Comparison of ENCODE assay signal across 23 mouse cellular contexts in genomic region chr12:16557271-16557670, GRCm38 (mm10). TPM values are rescaled to one million over a fixed set of nuclear protein-coding genes. Genes with fewer than 3 reads are reported as not detected.
DNase-seq lines count a peak whose midpoint lies in the region; ATAC-seq and TF ChIP-seq lines count a peak whose summit lies in the region.
"Had no signal": no experiment of that assay in that cellular context is flagged by ENCODE, and none has a peak within 500 bp of the region (broad histone marks: within the 10 kb centered on the region; RNA-seq: fewer than 3 reads in every experiment).

No protein-coding gene starts in this region.

- H3K4me3 ChIP-seq in forebrain, embryonic 13.5 days: no peak overlapping the region
- H3K4me3 ChIP-seq in forebrain, embryonic 11.5 days (ENCODE audit: low read depth, low read length): no peak overlapping the region
- no peak overlapping the region for H3K4me3 ChIP-seq in embryonic fibroblast, embryonic 13.5 days (ENCODE audit: insufficient read depth, low read length)
- no peak overlapping the region for H3K4me3 ChIP-seq in limb, embryonic 15.5 days
- H3K4me3 ChIP-seq: heart, embryonic 13.5 days; hindbrain, embryonic 13.5 days; intestine, embryonic 15.5 days had no signal

- H3K4me2 ChIP-seq in forebrain, embryonic 13.5 days: no peak overlapping the region
- H3K4me2 ChIP-seq in forebrain, embryonic 11.5 days (ENCODE audit: low read depth, low read length, severe bottlenecking): no peak overlapping the region
- H3K4me2 ChIP-seq in limb, embryonic 15.5 days: no peak overlapping the region
- H3K4me2 ChIP-seq: heart, embryonic 13.5 days; hindbrain, embryonic 13.5 days; intestine, embryonic 15.5 days; liver, embryonic 11.5 days had no signal

- WGBS in forebrain, embryonic 13.5 days: 38% methylated on average over 4 of the region's 4 CpGs
- 56% methylated on average over 4 of the region's 4 CpGs for WGBS in forebrain, embryonic 11.5 days
- 11% methylated on average over 4 of the region's 4 CpGs for WGBS in limb, embryonic 15.5 days

- peaks cover 56% of the 10 kb centered on the region for H3K36me3 ChIP-seq in forebrain, embryonic 13.5 days (ENCODE audit: poor library complexity, severe bottlenecking)
- H3K36me3 ChIP-seq in forebrain, embryonic 11.5 days (ENCODE audit: control insufficient read depth, insufficient read depth, low read length): no peaks in the 10 kb centered on the region
- peaks cover 25% of the 10 kb centered on the region for H3K36me3 ChIP-seq in limb, embryonic 15.5 days

- no peaks in the 10 kb centered on the region for H3K9me3 ChIP-seq in forebrain, embryonic 13.5 days (replicated peaks)
- no peaks in the 10 kb centered on the region for H3K9me3 ChIP-seq in forebrain, embryonic 11.5 days (ENCODE audit: control insufficient read depth, low read length)
- no peaks in the 10 kb centered on the region for H3K9me3 ChIP-seq in limb, embryonic 15.5 days
- H3K9me3 ChIP-seq: heart, embryonic 13.5 days; hindbrain, embryonic 13.5 days; intestine, embryonic 15.5 days had no signal

- intact Hi-C loops in left cerebral cortex, postnatal 4 days (cut with DNase I): no loop called here

- no peak for DNase-seq in forebrain, embryonic 11.5 days (ENCODE audit: low spot score)
- DNase-seq in left cerebral cortex, postnatal 4 days: peak; percentile 58
- no peak for DNase-seq in left cerebral cortex, adult 11 months (ENCODE audit: low spot score)
- DNase-seq in adipocyte (ENCODE audit: low spot score): no peak
- DNase-seq: adrenal gland, adult 8-10 months; cerebellum, adult 9-10 months; gastrocnemius, postnatal 14 days; heart, adult 18-20 months; heart, postnatal 14 days; kidney, adult 9 months; kidney, postnatal 14 days; liver, postnatal 0 days had no signal

- no peak for TF ChIP-seq POLR2A in embryonic fibroblast, embryonic 13.5 days (IDR thresholded peaks at IDR 0.05; ENCODE audit: low read depth, low read length)

- ATAC-seq in forebrain, embryonic 13.5 days: peak; percentile 25; the same call in 1 of the 2 replicates
- no peak for ATAC-seq in forebrain, embryonic 11.5 days (replicated peaks; ENCODE audit: low FRiP score)
- peak; percentile 64; the same call in 1 of the 2 replicates for ATAC-seq in limb, embryonic 15.5 days (ENCODE audit: insufficient number of reproducible peaks, low FRiP score, low TSS enrichment, low read depth)
- ATAC-seq: intestine, embryonic 15.5 days; liver, postnatal 0 days; lung, postnatal 0 days; midbrain, embryonic 16.5 days; Patski had no signal

- TF ChIP-seq CTCF in embryonic fibroblast, embryonic 13.5 days (IDR thresholded peaks at IDR 0.05; ENCODE audit: borderline replicate concordance, insufficient read depth, low read length): no peak

- H3K9ac ChIP-seq in forebrain, embryonic 13.5 days: no peak overlapping the region
- H3K9ac ChIP-seq in forebrain, embryonic 11.5 days (ENCODE audit: low read length): no peak overlapping the region
- H3K9ac ChIP-seq in limb, embryonic 15.5 days: no peak overlapping the region
- H3K9ac ChIP-seq: heart, embryonic 13.5 days; hindbrain, embryonic 13.5 days; intestine, embryonic 15.5 days; liver, postnatal 0 days had no signal

- H3K27me3 ChIP-seq in forebrain, embryonic 13.5 days: no peaks in the 10 kb centered on the region
- no peaks in the 10 kb centered on the region for H3K27me3 ChIP-seq in forebrain, embryonic 11.5 days (ENCODE audit: control insufficient read depth, insufficient read depth, low read length)
- no peaks in the 10 kb centered on the region for H3K27me3 ChIP-seq in limb, embryonic 15.5 days
- H3K27me3 ChIP-seq: heart, embryonic 13.5 days; hindbrain, embryonic 13.5 days; intestine, embryonic 15.5 days; Patski had no signal

- H3K27ac ChIP-seq in forebrain, embryonic 13.5 days: no peak overlapping the region
- no peak overlapping the region for H3K27ac ChIP-seq in forebrain, embryonic 11.5 days (ENCODE audit: low read depth, low read length)
- 0 out of 2 replicates have a peak overlapping the region, but pooled peaks have one; percentile 7 for H3K27ac ChIP-seq in embryonic fibroblast, embryonic 13.5 days (ENCODE audit: insufficient read depth, low read length)
- peak overlapping the region; percentile 19; the same call in 1 of the 2 replicates for H3K27ac ChIP-seq in limb, embryonic 15.5 days
- H3K27ac ChIP-seq: heart, embryonic 13.5 days; hindbrain, embryonic 13.5 days; intestine, embryonic 15.5 days; macrophage had no signal

- no peaks in the 10 kb centered on the region for H3K4me1 ChIP-seq in forebrain, embryonic 13.5 days
- H3K4me1 ChIP-seq in forebrain, embryonic 11.5 days (replicated peaks; ENCODE audit: control insufficient read depth, insufficient read depth, low read length): no peaks in the 10 kb centered on the region
- no peaks in the 10 kb centered on the region for H3K4me1 ChIP-seq in embryonic fibroblast, embryonic 13.5 days (ENCODE audit: control insufficient read depth, insufficient read depth, low read length)
- H3K4me1 ChIP-seq in limb, embryonic 15.5 days: peaks cover 12% of the 10 kb centered on the region; the same call in 1 of the 2 replicates
- H3K4me1 ChIP-seq: hindbrain, embryonic 13.5 days; intestine, embryonic 15.5 days had no signal

RNA-seq across cellular contexts. Expression of gene Lpin1, which starts 53.5 kb away (rescaled TPM):
- 11.7 and 12.1 TPM in 2 replicates for polyA plus RNA-seq in forebrain, embryonic 13.5 days (2015; fragmentation: Nextera tagmentation; extraction: Ambion mirVana)
- 6.6 and 7.3 TPM in 2 replicates for polyA plus RNA-seq in forebrain, embryonic 11.5 days (2014; fragmentation: Nextera tagmentation; extraction: Ambion mirVana)
- 10 to 100 TPM; 16.7 to 19.5 TPM for total RNA-seq in left cerebral cortex, postnatal 4 days (2021)
- 8.9 and 11.1 TPM in 2 replicates for polyA plus RNA-seq in embryonic fibroblast, embryonic 13.5 days (2011; ENCODE audit: insufficient read length, low read depth, missing spikeins)
- polyA plus RNA-seq in limb, embryonic 15.5 days (2015; fragmentation: Nextera tagmentation; extraction: Ambion mirVana): 5.5 and 5.7 TPM in 2 replicates

Comparison
In these comparisons a context has a peak if more than half of its experiments do, and no peak if none do; other contexts are left out.
1. H3K27ac ChIP-seq: peak in embryonic fibroblast, embryonic 13.5 days (single experiment) and limb, embryonic 15.5 days (single experiment); none in forebrain, embryonic 13.5 days (single experiment) and forebrain, embryonic 11.5 days (single experiment).